Mouse (Mus musculus) bone marrow macrophage, adult 2 months (primary cell): ENCODE data around the gene Endog.

Source experiments
- CTCF ChIP-seq: IDR thresholded peaks from 2 replicates; pipeline ENCODE4 v1.5.1; 2012; ENCODE audit warnings: low read depth, mild to moderate bottlenecking, low read length, moderate library complexity
- POLR2A ChIP-seq: IDR thresholded peaks from 2 replicates; pipeline ENCODE4 v1.6.1; 2012; ENCODE audit warnings: mild to moderate bottlenecking, low read depth, low read length, borderline replicate concordance

DNA sequence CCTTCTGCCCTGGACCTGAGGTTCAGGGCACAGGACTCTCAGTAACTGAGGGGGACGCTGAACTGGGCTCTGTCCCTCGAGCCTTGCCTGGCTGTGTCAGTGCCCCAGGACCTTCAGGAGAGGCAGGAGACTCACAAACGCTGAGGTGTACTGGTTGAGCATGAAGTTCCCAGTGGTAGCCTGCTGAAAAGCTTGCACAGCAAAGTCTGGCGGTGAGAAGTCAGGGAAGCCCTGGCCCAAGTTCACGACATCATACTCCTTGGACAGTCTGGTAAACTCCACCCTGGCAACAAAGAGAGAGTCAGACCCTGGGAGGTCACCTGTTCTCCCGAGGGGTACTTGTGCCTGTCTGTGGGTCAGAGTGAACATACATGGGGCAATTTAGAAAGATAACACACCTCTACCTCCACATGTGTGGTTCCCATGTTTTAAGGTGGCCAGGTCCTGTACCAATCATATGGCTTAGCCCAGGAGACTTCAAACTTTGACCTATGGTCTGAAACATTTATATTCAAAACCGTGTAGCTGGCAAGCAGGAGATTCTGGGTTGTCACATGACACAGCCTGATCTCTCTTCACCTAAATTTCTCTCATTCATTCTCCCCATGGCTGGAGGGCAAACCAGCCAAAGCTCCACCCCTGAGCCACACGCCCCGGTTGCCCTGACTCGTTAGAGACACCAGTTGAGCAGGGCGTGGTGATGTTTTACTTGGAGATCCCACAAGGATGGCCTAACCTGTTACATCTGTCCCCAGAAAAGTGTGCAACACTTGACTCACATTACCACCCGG, 20.7 kb downstream of the Endog start:
- no peak for TF ChIP-seq POLR2A
- no peak for TF ChIP-seq CTCF
